Mouse (Mus musculus): ENCODE measurements around the gene Tmem81. TPM values are rescaled to one million over a fixed set of nuclear protein-coding genes. Genes with fewer than 3 reads are reported as not detected.
"Not testable (repeated sequence)": the region's sequence is repeated elsewhere in the genome, so short reads cannot be mapped to it uniquely, and the experiment has no call there.

Tmem81 gene
- polyA plus RNA-seq (2017; shearing (Covaris generic)), result 1 to 10 TPM; 6.2 to 9.3 TPM

DNA sequence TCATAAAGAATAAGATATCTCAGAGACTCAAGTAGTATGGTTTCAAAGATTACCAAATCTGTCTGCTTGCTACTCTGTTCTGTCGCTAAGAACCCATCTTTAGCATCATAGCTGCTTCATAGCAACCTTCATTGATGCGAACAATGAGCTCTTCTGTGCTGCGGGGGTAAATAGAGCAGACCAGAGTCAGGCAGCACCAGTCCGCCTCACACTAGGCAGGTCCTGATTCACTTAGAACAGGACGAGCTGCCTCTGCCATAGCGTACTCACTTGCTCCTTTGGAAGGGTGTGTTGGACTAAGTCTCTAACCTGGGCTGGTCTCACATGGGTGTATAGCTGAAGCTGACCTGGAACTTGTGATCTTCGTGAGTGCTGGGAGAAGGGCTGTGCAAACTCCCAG is at the start of gene Tmem81:
Tmem81 (plus strand) TSS at position 173 of the 400 bp plus-strand sequence.
- ATAC-seq, result no peak

DNA sequence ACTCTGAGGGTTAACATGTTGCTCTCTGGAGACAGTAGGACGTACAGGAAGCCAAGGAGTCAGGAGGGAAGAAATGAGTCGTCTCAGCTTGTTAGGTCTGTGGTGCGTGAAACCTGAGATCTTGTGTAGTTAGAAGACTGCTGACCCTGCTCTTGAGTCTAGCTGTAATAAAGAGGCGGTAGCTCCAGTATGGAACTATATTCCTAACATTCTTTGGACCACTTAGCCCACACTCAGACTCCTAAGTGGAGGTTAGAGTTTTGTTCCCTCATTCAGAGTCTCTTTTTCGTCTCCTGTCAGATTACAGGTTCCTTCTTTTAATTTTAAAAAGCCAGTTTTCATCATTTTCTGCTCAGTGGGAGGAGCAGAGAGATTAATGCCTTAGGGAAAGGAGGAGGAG is 41.4 kb upstream of the Tmem81 start:
- ATAC-seq, result no peak

DNA sequence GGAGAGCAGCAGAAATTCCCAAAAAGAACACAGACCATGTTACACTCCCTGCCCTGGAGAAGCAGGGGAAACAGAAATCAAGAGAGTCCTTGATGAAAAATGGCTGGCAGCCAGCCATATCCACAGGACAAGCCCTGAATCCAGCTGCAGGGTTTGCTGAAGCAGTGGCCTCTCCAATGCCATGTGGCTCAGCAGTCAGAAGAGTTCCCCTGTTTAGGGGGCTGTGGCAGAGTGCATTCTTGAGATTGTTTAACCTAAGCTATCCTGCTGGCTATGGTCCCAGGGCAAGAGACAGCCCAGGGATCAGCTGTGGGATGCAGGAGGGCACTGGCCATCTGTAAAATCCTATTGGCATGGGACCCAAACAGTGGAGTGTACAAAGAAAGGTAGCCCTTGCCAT is 37.1 kb upstream of the Tmem81 start:
- ATAC-seq, result no peak

DNA sequence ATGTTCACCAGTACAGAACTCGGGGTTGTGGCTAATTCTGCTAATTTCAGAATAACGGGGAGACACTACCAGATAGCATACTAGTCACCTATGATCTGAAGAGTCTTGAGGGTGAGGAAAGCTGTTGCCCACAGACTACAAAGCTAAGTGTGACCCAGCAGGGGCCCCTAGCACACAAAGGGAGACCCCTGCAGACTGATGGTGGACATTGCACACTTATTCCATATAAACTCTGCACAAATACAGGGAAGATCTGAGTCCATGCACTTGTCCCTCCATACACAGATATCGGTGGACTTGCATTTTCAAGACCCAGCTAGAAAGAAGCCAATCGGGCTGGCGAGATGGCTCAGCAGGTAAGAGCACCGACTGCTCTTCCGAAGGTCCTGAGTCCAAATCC is 36.5 kb upstream of the Tmem81 start:
- no peak for ATAC-seq

DNA sequence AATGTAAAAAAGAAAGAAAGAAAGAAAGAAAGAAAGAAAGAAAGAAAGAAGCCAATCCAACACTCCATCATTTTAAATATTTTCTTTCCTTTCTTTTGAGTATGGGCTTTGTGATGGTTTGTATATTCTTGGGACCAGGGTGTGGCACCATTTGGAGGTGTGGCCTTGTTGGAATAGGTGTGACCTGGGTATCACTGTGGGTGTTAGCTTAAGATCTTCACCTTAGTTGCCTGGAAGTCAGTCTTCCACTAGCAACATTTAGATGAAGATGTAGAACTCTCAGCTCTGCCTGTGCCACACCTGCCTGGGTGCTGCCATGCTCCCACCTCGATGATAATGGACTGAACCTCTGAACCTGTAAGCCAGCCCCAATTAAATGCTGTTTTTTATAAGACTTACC is 36.0 kb upstream of the Tmem81 start:
- ATAC-seq, result not testable (repeated sequence)

DNA sequence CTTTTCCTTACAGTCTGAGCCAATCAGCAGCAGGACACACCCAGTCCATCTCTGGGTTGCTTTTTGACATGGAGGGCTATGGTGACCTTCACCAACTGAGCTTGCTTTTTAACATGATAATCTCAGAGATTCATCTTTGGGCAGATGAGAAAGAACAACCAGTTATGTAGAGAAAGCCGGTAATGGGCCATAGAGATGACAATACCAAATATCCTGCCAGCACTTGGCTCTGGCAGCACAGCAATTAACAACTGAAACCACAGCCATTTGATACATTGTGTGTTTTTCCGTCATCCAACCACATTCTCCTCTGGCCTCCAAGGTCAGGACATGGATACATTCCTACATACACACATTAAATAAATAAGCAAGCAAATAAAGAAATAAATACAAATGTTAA is 35.0 kb upstream of the Tmem81 start:
- no peak for ATAC-seq

DNA sequence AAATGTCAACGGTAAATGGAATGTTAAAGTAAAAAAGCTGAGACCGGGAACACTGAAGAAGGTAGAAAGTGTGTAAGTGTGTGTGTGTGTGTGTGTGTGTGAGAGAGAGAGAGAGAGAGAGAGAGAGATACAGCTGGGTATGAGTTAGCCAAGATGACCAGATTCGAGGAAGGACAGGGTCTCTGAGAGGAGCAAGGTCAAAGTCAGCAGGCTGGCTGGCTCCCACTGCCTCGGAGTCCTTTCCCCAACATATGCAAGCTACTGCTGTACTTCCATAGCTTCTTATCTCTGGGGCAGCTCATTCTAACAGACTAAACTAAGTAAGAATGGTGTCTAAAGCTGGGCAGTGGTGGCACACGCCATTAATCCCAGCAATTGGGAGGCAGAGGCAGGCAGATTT is 34.5 kb upstream of the Tmem81 start:
- ATAC-seq, result no peak

DNA sequence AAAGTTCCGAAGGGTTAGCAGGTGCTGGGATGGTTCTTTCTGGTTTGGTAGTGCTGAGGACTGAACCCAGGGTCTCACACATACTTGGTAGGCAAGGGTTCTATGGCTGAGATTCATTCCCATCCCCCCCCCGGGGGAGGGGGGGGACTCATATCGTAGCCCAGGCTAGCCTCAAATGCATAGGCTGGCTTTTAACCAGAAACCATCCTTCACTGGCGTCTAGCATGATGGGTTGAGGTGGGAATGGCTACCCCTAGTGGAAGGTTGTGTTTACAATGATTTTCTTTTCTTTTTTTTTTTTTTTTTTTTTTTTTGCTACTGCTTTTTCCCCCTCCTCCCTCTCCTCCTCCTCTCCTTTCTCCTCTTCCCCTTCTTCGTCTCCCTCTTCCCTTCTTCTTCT is 33.5 kb upstream of the Tmem81 start:
- no peak for ATAC-seq

DNA sequence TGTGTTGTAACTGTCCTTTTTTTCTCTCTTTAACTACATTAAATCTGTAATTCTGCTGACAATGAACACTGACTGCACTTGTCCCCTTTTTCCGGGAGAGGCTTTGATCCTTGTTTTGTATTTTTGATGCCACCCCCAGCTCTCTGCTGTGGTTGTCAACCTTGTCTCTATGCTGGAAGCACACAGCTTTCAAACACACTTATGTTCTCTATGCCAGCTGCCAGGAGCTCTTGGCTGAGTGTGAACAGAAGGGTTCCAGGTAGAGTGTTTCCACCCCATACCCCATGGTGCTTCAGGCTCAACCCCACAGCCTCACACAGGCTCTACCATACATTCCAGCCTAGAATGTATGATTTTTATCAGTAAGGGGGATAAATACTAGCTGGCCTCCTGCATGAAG is 31.5 kb upstream of the Tmem81 start:
- ATAC-seq, result no peak

DNA sequence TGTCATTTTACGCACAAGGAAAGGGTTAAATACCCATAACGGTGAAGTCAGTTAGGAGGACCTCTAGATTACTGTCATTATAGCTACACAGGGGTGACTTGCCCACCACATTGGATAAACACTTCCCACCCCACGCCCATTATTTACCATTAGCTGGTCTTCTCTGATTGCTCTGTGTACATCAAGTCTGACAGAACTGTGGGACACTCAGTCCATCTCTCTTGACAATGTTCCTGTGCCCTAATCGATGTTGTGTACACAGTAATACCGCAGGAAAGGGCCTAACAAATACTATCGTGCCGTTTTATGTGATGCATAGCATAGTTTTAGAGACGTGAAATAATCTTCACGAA is 29.5 kb upstream of the Tmem81 start:
- peak; percentile 59 for ATAC-seq

DNA sequence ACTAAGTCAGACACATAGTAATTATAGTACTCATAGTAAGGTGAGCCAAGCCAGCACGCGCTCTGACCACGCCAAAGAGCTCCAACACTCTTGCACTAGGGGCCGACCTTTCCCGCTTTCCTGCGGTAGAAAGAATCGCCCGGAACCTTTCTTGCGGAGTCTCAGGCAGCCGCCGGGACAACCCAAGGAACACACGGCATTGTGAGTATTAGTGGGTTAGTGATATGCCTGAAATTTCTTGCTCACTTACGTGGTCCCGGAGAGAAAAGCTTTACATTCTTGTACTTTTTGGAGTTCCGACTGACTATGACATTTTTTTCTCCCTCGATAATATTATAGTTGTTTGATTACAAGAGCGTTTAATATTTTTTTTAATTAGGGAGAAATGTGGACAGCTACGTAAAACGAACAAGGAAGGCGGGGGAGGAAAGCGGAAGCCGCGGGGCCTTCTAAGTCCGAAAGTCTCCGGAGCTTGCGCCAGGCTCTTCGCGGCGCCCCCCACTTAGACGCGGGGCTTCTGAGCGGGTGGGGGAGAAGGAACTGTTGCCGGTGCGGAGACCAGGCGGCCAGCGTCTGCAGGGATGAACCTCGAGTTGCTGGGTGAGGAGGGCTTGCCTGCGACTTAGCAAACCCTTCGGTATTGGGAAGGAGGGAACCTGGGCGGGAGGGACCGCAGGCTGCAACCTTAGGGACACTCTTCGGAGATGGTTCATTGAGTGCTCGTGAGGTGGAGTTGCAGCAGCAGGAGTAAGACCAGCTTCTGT is 28.9 kb upstream of the Tmem81 start, which contains the start of gene Rbbp5:
Rbbp5 (plus strand) TSS at position 438 of the 764 bp plus-strand sequence.
- ATAC-seq, result peak; percentile 87

DNA sequence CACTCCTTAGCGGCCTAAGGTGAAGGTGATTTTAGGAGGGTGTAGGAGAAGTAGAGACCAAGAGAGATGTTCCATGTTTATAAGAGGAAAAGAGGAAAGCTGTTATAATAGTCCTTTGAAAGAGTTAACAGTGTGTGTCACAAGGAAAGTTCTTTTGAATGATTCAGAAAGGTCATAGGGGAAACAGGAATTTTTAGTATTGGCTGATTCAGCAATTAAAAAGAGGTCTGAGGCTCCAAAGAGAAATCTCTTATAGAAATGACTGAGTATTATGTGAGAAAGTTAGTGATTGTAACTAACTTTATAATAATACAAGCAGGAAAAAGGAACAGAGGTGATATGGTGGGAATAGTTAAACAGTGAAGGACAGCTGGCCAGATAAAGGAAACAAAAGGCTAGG is 26.6 kb upstream of the Tmem81 start:
- ATAC-seq, result no peak

DNA sequence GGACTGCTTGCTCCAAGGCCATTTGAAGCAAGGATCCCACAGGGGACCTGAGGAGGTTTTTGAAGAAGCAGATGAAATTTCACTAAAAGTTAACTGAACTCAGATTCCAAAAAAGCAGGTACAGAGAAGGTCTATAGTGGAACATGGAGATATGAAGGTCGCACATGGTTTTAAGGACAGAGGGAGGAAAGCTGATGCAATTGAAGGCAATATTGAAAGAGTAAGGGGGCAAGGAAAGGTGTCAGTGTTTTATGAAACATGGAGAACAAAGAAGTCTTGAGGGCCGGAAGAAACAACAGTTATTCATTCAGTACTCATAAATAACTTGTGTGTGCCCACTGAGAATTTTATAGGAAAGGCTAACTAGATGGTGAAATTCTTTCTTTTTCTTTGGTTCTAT is 24.4 kb upstream of the Tmem81 start:
- ATAC-seq, result no peak

DNA sequence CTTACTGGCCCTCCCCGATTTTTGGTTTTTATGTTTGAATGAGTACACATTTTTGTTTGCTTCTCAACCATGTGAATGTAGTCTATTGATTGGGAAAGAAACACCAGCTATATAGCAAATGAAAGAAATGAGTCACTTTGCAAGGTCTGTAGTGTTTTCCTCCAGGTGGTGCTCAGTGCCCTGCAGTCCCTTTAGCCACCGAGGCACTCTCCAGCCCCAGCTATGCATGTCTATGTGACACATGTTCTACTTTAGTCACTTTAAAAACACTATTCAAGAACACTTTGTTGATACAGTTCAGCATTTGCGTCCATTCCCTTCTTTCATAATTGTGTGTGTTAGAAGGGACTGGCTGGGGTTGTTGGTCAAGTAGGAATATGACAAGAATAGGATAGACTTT is 22.8 kb upstream of the Tmem81 start:
- ATAC-seq, result no peak

DNA sequence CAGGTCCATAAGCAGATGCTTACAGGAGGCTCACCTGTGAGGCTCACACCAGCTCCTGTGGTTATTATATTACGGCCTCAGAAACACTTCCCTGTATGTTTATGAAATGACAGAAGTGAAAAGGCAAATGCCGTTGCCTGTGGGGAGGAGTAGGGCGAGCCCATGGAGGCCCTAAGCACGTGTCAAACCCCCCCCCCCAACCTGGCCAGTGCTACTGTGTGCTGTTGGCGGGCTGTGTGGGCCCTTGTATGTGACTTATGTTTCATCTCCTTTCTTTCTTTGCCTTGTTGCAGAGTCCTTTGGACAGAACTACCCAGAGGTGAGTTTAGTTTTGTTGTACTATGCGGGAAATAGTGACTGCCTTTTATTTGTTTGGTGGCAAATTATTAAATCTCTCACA is 22.3 kb upstream of the Tmem81 start:
- ATAC-seq, result no peak

DNA sequence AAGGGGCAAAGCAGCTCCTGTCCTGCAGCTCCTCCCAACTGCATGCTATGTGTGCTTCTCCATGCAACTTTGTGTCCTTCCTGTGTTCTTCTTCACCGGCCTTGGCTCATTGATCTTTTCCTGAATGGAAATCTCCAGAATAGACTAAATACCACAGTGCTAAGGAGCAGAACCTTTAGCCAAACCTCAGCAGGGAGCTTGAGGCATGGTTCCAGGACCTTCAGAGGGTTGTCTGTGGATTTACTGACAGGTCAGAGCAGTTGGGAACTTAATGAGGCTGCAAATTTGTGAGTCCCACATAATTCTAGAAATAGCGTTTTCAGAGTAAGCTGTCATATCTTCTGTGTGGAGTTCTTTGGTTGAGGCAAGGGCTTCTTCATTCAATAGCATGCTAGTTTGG is 5.5 kb upstream of the Tmem81 start:
- no peak for ATAC-seq

DNA sequence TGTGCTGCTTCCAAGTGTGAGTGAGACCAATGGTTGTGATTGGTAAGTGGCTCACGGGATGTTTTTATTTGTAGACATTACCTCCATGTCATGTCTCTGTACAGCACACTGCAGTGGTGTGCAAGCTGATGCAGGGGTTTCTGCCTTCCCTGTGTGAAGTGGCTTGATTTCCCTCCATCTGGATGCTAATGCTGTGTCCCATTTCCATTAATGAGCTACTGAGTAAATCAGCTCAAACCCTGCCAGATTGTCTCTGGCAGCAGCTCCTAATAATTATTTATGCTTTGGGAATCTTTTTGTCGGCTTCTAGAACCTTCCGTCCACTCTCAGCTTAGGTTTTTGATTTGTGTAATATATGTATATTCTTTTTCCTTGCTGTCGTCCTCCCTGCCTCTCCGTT is 875 bp upstream of the Tmem81 start:
- ATAC-seq, result no peak

DNA sequence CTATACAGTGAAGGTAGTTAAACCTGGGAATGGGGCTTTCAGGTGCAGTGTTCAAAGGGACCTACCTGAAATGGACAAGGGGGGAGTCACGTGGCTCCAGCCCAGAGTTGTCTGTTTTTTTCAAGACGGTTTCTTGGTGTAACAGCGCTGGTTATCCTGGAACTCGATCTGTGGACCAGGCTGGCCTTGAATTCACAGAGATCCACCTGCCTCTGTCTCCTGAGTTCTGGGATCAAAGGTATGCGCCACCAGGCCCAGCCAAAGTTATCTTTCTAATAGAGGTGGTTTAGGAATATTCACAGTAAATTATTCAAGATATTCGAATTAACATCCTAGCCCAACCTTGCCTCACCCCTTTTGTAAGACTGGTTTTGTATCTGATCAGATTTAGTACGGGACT is 626 bp downstream of the Tmem81 start:
- no peak for ATAC-seq

DNA sequence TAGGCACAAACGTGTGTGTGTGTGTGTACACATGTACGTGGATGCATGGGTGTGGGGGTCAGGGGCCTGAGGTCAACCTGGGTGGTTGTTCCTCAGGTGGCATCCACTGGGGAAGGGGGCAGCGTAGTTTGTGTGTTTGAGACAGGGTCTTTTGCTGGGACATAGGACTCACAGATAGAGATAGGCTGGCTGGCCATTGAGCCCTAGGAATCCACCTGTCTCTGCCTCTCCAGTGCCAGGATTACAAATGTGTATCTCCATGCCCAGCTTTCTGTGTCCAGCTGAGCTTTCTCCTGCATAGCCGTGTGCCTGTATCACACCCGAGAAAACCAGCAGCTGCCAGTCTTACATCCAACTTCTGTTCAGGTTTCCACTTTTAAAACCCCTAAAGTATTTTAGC is 3.7 kb downstream of the Tmem81 start:
- no peak for ATAC-seq

DNA sequence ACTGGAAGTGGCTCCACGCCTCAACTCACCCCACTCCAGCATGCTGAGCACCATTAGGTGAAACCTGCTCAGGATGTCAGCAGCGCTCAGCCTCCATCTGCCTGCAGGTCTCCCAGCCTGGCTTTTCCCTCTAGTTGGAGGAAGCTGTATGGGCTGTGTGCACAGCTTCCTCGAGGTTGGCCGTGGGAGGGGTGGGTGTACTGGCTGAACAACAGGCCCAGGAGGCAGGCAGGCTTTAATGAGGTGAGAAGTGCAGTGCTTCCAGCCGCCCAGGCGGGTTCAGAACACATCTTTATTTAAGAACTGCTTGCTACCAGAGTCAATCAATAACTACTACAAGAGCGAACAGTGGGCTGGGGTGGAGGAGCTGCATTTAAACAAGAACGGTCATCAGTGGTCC is 5.5 kb downstream of the Tmem81 start:
- ATAC-seq, result no peak

DNA sequence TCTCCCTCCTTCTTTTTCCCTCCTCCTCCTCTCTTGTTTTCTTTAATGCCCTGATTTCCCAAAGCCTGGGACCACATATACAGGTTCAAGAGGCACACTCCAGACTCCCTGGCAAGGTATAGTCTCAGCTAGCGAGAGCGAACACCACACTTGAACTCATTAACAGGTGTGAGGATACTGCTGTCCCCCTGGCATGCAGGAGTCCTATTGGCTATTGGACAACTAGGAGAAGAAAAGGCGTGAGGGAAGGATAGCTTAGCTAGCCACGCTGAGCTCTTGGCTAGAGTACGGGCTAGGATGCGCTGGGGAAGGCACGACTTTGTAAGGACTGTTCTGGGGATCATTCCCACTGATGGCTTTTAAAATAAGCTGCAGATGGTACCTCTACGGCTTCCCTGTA is 6.1 kb downstream of the Tmem81 start:
- ATAC-seq, result no peak

DNA sequence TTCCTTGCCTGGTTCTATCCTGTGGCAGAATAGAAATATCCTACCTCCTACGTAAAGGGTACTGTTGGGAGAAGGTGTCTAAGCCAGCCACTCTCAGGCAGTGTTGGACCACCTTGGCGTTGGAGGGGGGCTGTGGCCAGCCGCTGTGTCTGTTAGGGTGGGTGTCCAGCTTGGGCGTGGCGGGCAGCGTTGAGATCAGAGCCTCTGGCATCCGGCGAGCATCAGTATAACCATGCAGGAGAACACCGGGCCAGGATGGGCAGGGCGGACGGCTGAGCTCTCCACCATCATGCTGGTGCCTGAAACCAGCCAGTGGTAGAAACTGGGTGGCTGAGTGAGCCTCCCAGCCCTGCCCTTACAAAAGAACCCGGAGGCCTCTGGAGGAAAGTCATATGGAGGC is 9.3 kb downstream of the Tmem81 start:
- ATAC-seq, result no peak

DNA sequence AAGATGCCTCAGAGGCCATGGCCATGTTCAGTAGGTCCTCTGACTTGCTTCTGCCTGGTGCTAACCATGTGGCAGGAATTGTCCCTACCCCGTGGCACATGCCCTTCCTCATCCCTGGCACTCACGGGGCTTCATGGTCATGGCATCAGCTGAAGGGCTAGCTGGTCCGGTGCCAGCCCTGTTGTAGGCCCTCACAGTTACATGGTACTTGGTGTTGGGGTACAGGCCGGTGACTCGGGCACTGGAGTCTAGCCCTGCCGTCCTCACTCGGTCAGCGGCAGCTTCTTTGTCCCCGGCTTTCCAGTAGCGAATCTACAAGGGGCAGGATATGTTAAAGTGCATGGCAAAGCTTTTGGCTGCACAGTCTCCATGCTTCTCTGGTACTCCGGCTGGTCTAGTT is 10.7 kb downstream of the Tmem81 start:
- ATAC-seq, result no peak

DNA sequence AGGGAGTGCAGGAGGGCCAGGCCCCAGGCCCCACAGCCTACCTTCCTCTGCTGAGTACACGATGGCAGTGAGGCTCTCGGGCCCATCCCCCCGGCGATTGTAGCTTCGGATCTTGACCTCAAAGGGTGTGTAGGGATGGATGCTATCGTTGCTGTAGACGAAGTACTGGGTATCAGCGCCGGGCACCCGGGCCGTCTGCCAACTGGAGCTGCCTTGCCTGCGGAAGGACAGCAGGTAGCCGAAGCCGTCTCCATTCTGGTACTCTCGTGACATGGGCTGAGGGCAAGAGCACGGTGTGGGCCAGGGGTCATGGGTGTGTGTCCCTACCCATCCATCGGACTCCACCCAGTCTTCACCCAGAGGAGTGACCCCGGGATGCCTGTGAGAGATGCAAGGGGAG is 12.6 kb downstream of the Tmem81 start:
- ATAC-seq, result no peak

DNA sequence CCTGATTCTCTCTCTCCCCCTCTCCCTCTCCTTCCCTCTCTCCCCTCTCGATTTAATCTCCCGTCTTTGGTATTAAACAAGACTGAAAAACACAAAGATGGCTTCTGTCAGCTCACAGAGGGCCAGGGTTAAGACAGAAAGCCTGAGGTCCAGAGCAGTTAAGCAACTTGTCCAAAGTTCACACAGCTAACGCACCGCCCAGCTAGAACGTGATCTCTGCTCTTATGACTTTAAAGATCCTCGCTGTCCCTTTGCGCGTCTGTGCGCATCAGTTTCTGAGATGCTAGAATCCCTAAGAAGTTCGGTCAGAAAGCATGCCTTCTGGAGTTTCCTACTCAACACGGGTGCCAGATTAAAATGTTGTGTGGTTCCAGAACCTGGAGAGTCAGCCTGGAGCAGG is 13.7 kb downstream of the Tmem81 start:
- ATAC-seq, result no peak

All from CD4-positive, CD25-positive, alpha-beta regulatory T cell, adult 4 months (primary cell).